Mouse (Mus musculus): ENCODE data around the gene Esp23. TPM values are rescaled to one million over a fixed set of nuclear protein-coding genes. Genes with fewer than 3 reads are reported as not detected.
"Not testable (repeated sequence)": the region's sequence is repeated elsewhere in the genome, so short reads cannot be mapped to it uniquely, and the experiment has no call there.

The Esp23 gene
- polyA plus RNA-seq (2014; fragmentation: Nextera tagmentation; extraction: Ambion mirVana): not detected in 2 replicates

DNA sequence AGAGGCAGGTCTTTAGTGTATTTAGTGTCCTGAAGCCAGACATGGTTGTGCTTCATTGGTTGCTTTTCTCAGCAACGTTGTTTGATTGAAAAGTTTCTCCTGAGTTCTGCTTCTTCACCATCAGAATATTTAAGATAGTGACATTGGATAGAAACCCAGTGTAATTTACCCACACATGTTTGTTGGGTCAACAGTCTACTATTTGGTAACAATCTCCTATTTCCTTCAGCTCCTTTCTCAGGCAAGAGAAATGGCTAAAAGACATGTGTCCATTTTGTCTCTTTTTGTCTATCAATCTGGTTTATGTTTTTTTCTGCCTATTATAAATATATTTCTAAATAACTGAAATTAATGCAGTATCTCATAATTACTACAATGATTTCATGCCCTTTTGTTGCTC is at the start of gene Esp23:
Esp23 (minus strand) TSS at position 101 of the 400 bp plus-strand sequence.
- DNase-seq (ENCODE audit: low spot score) (no peak), ATAC-seq (ENCODE audit: low FRiP score) (no peak)
- Histone ChIP-seq H3K36me3 (replicated peaks; ENCODE audit: control insufficient read depth, insufficient read depth) (no peaks in the 10 kb centered on the region), H3K9ac (no peak within 1 kb of the TSS), H3K27me3 (ENCODE audit: control insufficient read depth, insufficient read depth, low read length) (no peaks in the 10 kb centered on the region), H3K9me3 (ENCODE audit: control insufficient read depth, low read length) (peaks cover 35% of the 10 kb centered on the region), H3K4me1 (replicated peaks; ENCODE audit: control insufficient read depth, insufficient read depth, low read length) (no peaks in the 10 kb centered on the region), H3K27ac (no peak within 1 kb of the TSS), H3K4me2 (replicated peaks) (no peak within 1 kb of the TSS), H3K4me3 (replicated peaks; ENCODE audit: low read length) (no peak within 1 kb of the TSS)
- WGBS: 54% methylated on average over 1 of the region's 1 CpGs

DNA sequence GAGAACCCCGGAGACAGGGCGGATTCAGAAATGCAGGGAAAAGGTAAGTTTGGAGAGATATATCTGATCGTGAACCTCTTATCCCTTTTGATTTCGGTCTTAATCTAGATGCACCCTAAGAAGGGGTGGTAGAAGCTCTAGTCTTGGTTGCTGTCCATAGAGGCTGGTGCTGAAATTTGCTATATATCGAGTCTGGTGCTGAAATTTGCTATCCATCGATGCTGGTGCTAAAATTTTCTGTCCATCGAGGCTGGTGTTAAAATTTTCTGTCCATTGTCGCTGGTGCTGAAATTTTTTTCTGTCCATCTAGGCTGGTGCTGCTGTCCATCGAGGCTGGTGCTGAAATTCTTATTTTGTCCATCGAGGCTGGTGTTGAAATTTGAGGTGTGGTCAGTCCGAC is 30.3 kb upstream of the Esp23 start:
- not testable (repeated sequence) for DNase-seq (ENCODE audit: low spot score)

DNA sequence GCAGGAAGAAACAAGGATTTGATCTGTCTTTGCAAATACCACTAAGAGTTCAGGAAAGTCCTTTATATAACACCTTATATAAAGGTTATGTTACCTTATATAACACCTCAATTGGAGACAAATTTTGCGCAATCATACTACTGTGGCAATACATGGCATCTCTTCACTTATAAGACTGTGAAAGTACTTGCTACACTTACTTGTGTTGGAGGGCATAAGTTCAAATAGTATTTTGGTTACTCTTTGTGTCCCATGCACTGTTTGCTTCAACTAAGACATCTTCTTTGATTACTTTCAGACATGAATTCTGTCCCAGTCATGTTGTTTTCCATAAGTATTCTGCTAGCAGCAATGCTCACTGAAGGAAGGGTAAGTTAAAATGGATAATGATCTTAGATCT is 18.2 kb upstream of the Esp23 start, which contains the start of gene Esp22:
Esp22 (plus strand) TSS at position 301 of the 400 bp plus-strand sequence.
- ATAC-seq (ENCODE audit: low FRiP score) (no peak), DNase-seq (ENCODE audit: low spot score) (no peak)
- no peak within 1 kb of the TSS for H3K9ac ChIP-seq
- no peaks in the 10 kb centered on the region for H3K4me1 ChIP-seq (replicated peaks; ENCODE audit: control insufficient read depth, insufficient read depth, low read length)
- 93% methylated on average over 1 of the region's 1 CpGs for WGBS
- peaks cover 16% of the 10 kb centered on the region; the same call in 1 of the 2 replicates for H3K9me3 ChIP-seq (ENCODE audit: control insufficient read depth, low read length)
- H3K36me3 ChIP-seq (replicated peaks; ENCODE audit: control insufficient read depth, insufficient read depth): no peaks in the 10 kb centered on the region
- no peak within 1 kb of the TSS for H3K4me3 ChIP-seq (replicated peaks; ENCODE audit: low read length)
- no peak within 1 kb of the TSS for H3K4me2 ChIP-seq (replicated peaks)
- no peaks in the 10 kb centered on the region for H3K27me3 ChIP-seq (ENCODE audit: control insufficient read depth, insufficient read depth, low read length)
- H3K27ac ChIP-seq: no peak within 1 kb of the TSS

More for the DNA sequence above, 30.3 kb upstream of the Esp23 start:
- not testable (repeated sequence) for H3K4me2 ChIP-seq (replicated peaks); H3K27ac ChIP-seq; ATAC-seq (ENCODE audit: low FRiP score); H3K36me3 ChIP-seq (replicated peaks; ENCODE audit: control insufficient read depth, insufficient read depth); H3K27me3 ChIP-seq (ENCODE audit: control insufficient read depth, insufficient read depth, low read length); H3K9ac ChIP-seq; H3K4me1 ChIP-seq (replicated peaks; ENCODE audit: control insufficient read depth, insufficient read depth, low read length); H3K4me3 ChIP-seq (replicated peaks; ENCODE audit: low read length)
- WGBS: 77% methylated on average over 11 of the region's 11 CpGs
- H3K9me3 ChIP-seq (ENCODE audit: control insufficient read depth, low read length): peaks cover 38% of the 10 kb centered on the region

- no peak for ATAC-seq (ENCODE audit: low FRiP score)
- Histone ChIP-seq H3K9ac (no peak overlapping the region), H3K4me1 (replicated peaks; ENCODE audit: control insufficient read depth, insufficient read depth, low read length) (no peaks in the 10 kb centered on the region), H3K27ac (no peak overlapping the region), H3K27me3 (ENCODE audit: control insufficient read depth, insufficient read depth, low read length) (no peaks in the 10 kb centered on the region), H3K9me3 (ENCODE audit: control insufficient read depth, low read length) (peaks cover 34% of the 10 kb centered on the region), H3K4me2 (replicated peaks) (no peak overlapping the region), H3K36me3 (replicated peaks; ENCODE audit: control insufficient read depth, insufficient read depth) (no peaks in the 10 kb centered on the region), H3K4me3 (replicated peaks; ENCODE audit: low read length) (no peak overlapping the region)
- DNase-seq (ENCODE audit: low spot score): no peak
Observed at GRCm38 (mm10) chr17:39063641-39064040, 13.2 kb downstream of the Esp23 start.

DNA sequence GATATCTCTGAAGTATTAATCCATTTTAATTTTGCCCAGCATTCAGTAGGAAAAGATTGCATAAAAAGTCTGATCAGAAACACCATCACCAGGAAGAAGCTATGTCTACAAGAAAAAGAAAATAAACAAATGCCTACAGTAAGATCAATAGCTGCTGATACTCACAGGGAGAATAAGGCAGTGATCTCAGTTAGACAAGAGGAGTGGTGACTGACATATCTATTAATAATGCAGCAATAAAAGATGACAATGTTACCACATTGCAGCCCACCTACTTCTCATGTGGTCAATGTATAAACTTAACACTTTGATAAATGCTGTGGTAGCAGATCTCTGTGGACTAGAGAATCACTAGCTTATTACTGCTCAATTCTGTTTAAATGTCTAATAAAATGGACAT is 33.6 kb downstream of the Esp23 start, which contains the start of gene Gm21903:
Gm21903 (minus strand) TSS at position 101 of the 400 bp plus-strand sequence.
- no peak within 1 kb of the TSS for H3K9ac ChIP-seq
- no peaks in the 10 kb centered on the region for H3K36me3 ChIP-seq (replicated peaks; ENCODE audit: control insufficient read depth, insufficient read depth)
- H3K27ac ChIP-seq: no peak within 1 kb of the TSS
- no peaks in the 10 kb centered on the region for H3K4me1 ChIP-seq (replicated peaks; ENCODE audit: control insufficient read depth, insufficient read depth, low read length)
- no peak within 1 kb of the TSS for H3K4me3 ChIP-seq (replicated peaks; ENCODE audit: low read length)
- ATAC-seq (ENCODE audit: low FRiP score): no peak
- no peak for DNase-seq (ENCODE audit: low spot score)
- H3K9me3 ChIP-seq (ENCODE audit: control insufficient read depth, low read length): peaks cover 19% of the 10 kb centered on the region
- no peaks in the 10 kb centered on the region for H3K27me3 ChIP-seq (ENCODE audit: control insufficient read depth, insufficient read depth, low read length)
- H3K4me2 ChIP-seq (replicated peaks): no peak within 1 kb of the TSS

DNA sequence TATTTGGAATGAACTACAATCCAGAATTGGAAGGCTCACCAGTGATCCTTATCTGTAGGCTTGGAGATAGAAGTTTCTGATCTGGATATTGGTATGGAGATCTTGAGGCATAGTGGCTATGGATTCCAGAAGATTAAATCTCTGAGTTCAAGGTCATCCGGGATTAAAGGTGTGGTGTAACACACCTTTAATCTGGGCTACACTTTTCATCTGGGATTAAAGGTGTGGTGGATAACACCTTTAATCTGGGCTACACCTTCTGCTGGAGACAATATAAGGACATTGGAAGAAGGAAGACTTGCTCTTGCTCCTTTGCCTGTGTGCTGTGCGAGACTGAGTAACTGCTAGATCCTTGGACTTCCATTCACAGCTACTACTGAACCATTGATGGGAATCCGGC is 40.4 kb downstream of the Esp23 start, which contains the start of gene Esp24:
Esp24 (plus strand) TSS at position 301 of the 400 bp plus-strand sequence.
- H3K4me3 ChIP-seq (replicated peaks; ENCODE audit: low read length); H3K9ac ChIP-seq; DNase-seq (ENCODE audit: low spot score); H3K36me3 ChIP-seq (replicated peaks; ENCODE audit: control insufficient read depth, insufficient read depth); H3K27me3 ChIP-seq (ENCODE audit: control insufficient read depth, insufficient read depth, low read length); H3K4me1 ChIP-seq (replicated peaks; ENCODE audit: control insufficient read depth, insufficient read depth, low read length); H3K27ac ChIP-seq; H3K4me2 ChIP-seq (replicated peaks); ATAC-seq (ENCODE audit: low FRiP score): not testable (repeated sequence)
- peaks cover 32% of the 10 kb centered on the region for H3K9me3 ChIP-seq (ENCODE audit: control insufficient read depth, low read length)
- 90% methylated on average over 3 of the region's 3 CpGs for WGBS

Other genes with a start within 250 kb of the Esp23 start
- not detected in 2 replicates for gene Esp24, start 40.3 kb downstream of the Esp23 start, polyA plus RNA-seq (2014; fragmentation: Nextera tagmentation; extraction: Ambion mirVana)
- gene Gm21903, start 33.7 kb downstream of the Esp23 start, polyA plus RNA-seq (2014; fragmentation: Nextera tagmentation; extraction: Ambion mirVana): not detected in 2 replicates
- not detected in 2 replicates for gene Esp22, start 18.3 kb upstream of the Esp23 start, polyA plus RNA-seq (2014; fragmentation: Nextera tagmentation; extraction: Ambion mirVana)

Data from hindbrain, embryonic 14.5 days (tissue).